Mouse (Mus musculus) liver, adult (tissue): Measurements from ENCODE around the gene Bcl6b.

Experiments used
- GATA4 ChIP-seq: IDR thresholded peaks from 2 replicates; pipeline ENCODE4 v1.6.1; 2014; ENCODE audit warnings: mild to moderate bottlenecking, low read length; ENCODE audit not compliant: insufficient replicate concordance

Bcl6b gene

GRCm38 (mm10) chr11:70229260-70230010, at the start of gene Bcl6b:
Gene Bcl6b (minus strand): TSS chr11:70229798.
- TF ChIP-seq GATA4, result no peak

DNA sequence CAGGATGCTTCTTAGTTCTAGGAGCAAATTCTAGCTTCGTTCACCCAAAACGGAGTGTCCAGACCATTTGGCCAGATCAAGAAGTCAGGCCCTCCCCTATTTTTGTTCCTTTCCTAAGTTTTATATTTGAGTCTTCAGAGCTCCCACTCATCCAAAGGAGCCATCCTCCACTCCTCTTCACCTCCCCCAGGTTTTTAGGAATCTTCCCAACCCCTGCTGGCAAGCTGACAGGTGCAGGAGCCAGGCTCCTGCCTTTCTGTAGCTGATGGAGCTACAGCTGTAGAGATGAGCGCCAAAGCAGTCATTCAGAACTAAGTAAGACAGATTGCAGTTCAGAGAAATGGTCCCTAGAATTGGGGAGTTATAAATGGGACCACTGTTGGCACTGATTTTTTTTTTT, 49.4 kb upstream of the Bcl6b start:
- no peak for TF ChIP-seq GATA4

GRCm38 (mm10) chr11:70271641-70272040, 42.0 kb upstream of the Bcl6b start:
- no peak for TF ChIP-seq GATA4

DNA sequence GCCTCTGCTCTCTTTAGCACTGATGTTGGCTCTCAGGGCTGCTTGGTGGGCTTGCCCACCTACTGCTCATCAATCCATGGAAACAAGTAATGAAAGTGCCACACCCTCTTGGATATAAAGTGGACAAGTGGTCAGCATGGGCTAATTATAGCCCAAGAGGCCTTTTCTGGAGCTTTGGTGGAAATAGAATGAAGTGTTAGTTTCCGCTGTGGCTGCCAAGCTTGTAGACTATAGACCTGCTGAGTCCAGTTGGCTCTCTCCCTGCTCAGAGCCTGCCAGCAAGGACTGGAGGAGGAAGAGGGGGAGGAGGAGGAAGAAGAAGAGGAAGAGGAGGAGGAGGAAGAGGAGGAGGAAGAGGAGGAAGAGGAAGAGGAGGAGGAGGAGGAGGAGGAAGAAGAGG, 36.8 kb upstream of the Bcl6b start:
- TF ChIP-seq GATA4, result no peak

- TF ChIP-seq GATA4, result no peak
Observed at GRCm38 (mm10) chr11:70265819-70266218, 36.2 kb upstream of the Bcl6b start.

GRCm38 (mm10) chr11:70265252-70265651, 35.7 kb upstream of the Bcl6b start:
- no peak for TF ChIP-seq GATA4

DNA sequence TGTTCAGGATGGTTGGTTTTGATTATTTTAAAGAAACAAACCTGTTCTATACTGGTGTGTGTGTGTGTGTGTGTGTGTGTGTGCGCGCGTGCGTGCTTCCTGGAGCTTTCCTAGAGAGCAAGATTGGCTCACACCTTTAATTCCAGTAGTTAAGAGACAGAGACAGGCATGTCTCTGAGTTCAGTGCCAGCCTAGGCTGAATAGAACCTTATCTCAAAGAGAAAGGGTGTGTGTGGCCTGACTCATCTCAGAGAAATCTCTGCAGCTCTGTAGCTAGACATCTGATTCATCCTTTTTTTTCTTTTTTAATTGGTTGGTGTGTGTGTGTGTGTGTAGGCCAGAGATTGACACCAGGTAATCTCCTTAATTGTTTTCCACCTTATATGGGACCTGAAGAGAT, 29.4 kb upstream of the Bcl6b start:
- no peak for TF ChIP-seq GATA4

- TF ChIP-seq GATA4, result no peak
Observed at GRCm38 (mm10) chr11:70254931-70255531, 25.4 kb upstream of the Bcl6b start, which contains the start of gene Alox12. Gene Alox12 (minus strand): TSS chr11:70255353.

- no peak for TF ChIP-seq GATA4
Observed at GRCm38 (mm10) chr11:70254337-70254736, 24.7 kb upstream of the Bcl6b start.

DNA sequence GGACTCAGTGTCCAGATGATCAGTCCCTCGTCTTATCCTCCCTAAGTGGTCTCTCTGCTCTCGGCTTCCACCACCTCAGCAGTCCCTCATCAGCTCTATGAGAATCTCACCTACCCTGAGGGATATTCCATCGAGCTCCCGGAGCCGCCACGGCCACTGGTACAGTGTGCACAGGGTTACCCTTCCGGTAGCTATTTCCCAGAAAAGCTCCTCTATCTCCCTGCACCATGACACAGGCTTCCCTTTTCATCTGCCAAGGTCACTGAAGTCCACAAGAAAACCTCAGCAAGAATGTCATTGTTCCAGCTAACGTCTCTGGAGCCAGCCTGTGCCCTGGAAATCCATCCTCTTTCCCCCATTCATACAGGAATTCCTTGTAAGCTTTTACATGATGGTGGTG, 22.3 kb upstream of the Bcl6b start:
- TF ChIP-seq GATA4, result peak; percentile 92; the same call in 1 of the 2 replicates

- no peak for TF ChIP-seq GATA4
Observed at GRCm38 (mm10) chr11:70250150-70250549, 20.6 kb upstream of the Bcl6b start.

GRCm38 (mm10) chr11:70247136-70247845, 17.7 kb upstream of the Bcl6b start:
- no peak; the same call in 1 of the 2 replicates for TF ChIP-seq GATA4

- TF ChIP-seq GATA4, result no peak
Observed at GRCm38 (mm10) chr11:70242591-70242990, 13.0 kb upstream of the Bcl6b start.

DNA sequence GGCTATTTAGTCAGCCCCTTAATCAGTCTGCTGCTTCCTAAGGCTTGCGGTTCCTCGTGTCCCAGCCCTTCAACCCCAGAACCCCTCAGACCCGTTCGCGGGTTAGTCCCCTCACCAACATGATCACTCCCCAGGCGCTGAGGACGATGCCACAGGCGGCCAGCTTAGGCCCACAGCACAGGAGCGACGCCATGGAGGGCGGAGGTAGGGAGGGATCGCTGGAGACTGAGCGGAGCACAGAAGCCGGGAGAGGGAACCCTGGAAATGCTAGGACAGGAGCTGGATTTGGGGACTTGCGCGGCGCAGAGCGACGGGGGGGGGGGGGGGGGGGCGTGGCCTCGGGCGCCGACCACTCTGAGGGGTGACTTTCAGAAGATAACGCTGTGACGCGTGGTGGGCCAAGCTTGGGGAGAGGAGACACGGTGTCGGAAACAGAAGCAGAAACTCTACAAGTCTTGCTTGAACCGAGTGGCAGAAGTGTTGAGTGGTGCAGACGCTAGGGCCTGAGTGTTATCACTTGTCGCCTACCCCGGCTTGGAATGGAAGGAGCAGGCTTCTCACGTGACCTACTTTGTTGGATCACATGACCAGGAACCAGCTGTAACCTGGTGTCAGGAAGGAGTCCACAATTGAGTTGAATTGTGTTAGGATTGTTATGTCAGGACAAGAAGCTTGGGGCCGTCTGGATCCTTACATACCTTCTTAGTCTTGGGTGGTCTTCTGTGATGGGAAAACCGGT, 10.1 kb upstream of the Bcl6b start, which contains the start of the genes Gm21988 and Rnasek:
Gene Gm21988 (minus strand): TSS at position 290 of the 739 bp plus-strand sequence.
Gene Rnasek (minus strand): TSS at position 302 of the 739 bp plus-strand sequence.
- peak; percentile 92; the same call in 1 of the 2 replicates for TF ChIP-seq GATA4
